Mouse (Mus musculus) spleen, postnatal 14 days (tissue): ENCODE data around the gene Fbn1.

Experiments used
- DNase-seq, 2 experiments: peaks; one replicate each; pipeline ENCODE4 v3.0.0; 2021 to 2022; ENCODE audit warnings: low spot score in 2 of 2

Gene Fbn1

DNA sequence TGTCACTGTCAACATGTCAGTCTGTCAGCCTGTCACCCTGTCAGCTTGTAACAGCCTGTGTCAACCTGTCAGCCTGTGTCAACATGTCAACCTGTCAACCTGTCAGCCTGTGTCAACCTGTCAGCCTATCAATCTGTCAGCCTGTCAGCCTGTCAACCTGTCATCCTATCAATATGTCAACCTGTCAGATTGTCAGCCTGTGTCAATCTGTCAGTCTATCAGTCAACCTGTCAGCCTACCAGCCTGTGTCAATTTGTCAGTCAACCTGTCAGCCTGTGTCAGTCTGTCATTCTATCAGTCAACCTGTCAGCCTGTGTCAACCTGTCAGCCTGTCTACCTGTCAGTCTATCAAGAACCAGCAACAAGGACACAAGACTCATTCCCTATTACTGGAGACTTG lies 6.3 kb downstream of the Fbn1 start:
- DNase-seq, result no peak

DNA sequence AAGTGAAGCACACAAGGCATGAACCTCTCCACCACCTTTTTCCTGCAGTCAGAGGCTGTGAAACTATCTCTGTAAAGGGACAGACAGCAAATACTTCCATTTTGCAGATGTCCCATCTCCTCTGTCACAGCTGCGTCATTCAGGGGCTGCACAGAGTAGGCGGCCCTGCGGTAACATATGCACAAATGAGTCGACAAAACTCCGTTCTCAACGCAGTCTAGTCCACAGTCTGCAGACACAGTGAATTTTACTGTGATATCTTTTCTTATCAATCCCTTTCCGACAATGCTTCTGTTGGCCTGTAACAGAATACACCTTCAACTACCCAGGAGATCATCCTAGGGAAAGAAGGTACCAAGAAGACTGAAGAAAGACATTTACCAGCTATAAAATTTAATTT lies 9.6 kb downstream of the Fbn1 start:
- no peak for DNase-seq

DNA sequence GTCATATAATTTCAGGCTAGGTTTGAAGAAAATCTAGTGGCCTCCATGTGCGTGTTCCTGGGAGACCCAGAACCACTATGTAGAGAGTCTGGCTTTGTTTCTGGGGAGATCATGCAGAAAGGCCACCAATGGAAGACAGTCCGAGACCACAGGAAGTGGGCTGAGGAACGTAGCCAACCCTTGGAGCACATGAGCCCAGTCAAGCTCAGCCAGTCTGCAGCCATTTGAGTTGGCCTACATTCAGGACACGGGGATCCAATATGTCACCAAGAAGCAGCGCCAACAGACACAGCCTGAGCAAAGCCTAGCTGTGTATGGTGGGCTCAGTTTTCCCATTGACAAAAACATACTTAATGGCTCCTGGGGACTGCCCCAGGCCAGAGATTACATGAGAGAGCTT lies 11.1 kb downstream of the Fbn1 start:
- no peak for DNase-seq

DNA sequence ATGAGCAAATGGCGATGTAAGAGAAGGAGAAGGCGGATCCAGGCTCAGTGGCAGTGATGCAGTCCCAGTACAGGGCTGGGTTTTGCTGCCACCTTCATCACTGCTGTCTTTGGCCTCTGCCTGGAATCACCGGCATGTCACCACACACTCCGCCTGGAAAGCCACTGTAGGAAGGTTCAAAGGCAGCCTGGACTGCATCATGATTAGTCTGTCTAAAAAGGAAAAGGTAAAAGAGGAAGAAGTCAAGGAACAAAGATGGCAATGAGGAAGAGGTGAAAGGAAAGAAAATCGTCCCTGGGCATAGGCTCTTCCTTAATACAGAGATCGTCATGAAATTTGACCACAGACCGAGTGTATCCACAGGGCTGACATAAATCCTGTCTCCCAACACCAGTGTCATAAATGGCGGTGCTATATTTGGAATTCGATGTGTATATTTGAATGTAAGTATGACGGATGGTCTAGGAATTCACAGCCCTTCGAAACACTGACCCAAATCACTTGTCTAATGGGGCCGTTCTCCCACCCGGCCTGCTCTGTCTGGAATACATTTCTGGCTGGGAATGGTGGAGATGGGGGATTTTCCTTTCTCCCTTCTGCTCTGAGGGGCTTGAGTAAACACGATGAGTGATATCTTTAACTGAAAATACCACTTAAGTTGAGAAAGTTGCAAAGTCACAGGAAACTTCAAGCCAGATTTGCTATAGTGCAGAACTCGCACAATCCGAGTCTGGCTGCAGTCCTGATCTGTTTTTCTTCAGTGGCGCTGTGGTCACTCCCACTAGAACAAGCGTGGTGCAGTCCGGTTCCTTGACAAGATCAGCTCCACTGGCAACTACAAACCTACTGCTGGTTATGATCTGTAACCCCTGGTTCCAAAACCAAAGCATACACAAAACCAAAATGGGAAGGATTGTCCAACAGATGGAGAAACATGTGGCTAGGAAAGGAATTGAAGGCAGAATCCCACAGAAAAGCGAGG lies 12.7 kb downstream of the Fbn1 start:
- DNase-seq, result no peak

DNA sequence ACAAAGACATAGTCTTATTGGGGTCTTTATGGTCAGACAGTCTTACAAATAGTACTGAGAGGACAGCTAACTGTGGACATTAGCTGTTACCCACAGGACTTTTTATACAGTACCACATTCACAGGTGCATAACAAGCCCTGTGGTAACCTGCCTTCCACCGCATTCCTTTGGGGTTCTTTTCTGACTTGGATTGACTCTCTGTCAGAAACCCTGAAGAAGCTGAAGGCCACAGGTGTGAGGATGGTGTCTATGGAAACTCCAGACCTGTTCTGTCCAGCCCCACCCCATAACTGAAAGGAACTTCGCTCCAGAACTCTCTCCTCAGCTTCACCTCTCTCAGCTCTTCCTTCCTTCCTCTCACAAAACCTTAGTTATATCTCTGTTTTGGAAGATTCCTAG lies 13.5 kb downstream of the Fbn1 start:
- no peak for DNase-seq

DNA sequence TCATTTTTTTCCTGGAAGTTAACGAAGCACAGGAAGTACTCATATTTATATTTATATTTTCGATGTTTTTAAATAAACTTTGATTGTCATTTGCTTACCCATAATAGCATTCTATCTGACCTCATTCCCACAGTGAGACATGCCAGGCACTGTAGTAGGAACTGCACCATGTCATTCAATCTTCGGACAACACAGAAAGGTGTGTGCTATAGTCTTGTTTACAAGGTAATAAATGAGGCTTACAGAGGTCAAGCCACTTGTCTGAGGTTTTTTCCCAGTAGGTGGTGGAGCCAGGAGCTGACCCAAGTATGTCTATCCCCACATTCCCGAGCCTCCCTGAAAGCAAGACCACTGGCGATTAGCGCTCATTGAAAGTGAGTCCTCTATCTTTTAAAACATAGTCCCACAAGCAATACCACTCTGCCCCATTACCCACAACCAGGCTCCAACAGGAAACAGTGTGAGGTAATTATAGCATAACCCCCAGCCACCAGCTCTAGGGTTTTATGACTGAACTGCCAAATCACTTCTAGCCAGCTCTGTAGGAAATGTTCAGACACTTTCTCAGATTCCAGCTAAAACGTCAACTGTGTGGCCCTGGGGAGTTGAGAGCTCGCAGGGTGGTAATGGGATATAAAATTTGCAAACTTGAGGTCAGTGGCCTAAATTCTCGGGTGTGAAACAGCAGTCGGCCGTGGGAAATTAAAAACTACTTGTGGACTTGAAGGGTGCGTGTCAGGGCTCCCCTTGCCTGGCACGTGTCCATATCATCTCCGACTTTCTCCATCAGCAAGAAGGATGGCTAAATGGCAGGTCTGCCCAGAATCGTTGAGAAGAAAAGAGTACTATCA lies 15.5 kb downstream of the Fbn1 start:
- DNase-seq, result no peak

DNA sequence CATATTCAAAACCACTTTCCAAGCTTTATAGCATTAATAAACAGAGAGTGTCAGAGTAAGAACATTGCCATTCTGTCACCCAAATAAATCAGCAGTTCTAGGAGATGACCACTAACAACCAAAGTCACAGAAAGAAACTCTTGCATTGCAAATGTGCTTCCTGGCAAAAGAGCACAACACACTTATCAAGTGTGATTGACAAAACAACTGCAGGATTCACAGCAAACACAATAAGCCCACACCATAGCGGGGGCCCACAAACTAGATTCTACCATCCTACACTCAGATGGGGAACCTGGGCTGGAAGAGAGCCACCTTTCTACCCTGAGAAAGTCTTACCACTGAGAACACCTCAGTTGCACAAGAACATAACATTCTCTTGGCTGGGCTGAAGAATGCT lies 17.8 kb downstream of the Fbn1 start:
- no peak for DNase-seq

DNA sequence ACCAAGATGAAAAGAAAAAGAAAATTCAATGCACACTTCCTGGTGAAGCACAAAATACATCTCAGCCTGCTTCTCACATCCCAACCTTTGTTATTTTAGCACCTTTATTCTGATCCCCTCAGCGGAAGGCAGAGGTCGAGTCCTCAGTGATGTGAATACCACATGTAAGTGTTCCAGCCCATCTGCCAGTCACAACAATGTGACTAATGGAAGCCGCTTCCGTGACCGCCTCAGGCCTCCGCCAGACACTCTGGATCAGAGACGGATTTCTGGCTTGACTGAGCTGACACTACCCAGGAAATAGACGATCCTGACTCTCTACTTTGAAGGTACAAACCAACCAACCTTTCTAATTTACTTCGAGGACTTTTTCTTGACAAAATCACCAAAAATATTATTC lies 22.9 kb downstream of the Fbn1 start:
- DNase-seq, result no peak

DNA sequence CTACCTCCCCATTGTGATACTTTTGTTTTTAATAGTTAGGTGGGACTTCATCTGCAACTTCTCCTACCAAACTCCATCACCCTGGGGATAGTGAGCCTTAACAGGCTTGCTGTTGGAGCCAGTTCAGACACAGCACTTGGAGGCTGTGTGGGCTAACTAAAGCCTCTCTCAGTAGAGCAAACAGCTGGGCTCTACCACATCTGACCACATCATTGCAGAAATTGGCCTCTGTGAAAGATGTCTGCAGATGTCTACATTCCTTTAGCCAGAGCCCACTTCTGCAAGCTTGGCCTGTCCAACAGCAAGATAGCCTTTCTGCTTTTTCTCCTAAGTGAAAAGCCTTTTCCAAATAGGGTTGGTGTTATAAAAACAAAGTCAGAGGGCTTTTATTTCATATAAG lies 23.6 kb downstream of the Fbn1 start:
- no peak for DNase-seq

DNA sequence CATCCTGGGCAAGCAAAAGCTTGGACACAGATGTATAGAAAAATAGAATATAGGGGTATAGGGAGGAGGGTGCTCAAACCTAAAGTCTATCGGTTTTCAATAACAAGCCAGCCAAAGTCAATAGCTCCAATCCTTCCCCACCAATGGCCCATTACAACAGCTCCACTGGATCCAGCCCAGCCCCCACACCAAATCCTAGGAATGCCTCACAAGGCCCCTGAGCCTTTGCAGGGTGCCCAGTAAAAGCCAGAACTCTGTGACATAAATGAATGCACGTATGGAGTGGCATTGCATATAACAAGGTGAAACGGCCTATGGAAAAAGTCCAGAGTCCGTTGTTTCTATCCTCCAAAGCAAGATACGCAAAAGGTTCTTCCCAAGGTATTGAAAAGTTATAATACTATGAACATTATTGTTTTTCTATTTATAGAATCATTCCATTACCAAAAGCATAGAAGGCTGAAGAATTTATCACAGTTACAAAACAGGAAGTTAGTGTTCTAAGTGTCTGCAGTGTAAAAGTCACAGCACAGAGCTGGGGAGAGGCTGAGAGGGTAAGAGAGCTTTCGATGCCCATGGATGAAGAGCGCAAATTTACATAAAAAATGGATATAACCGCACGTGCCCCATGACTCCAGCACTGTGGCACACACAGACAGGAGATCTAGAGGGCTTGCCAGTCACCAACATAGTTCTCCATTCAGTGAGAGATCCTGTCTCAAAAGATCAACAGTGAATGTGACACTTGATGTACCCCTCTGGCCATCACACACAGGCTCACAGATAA lies 26.1 kb downstream of the Fbn1 start:
- DNase-seq, result no peak

DNA sequence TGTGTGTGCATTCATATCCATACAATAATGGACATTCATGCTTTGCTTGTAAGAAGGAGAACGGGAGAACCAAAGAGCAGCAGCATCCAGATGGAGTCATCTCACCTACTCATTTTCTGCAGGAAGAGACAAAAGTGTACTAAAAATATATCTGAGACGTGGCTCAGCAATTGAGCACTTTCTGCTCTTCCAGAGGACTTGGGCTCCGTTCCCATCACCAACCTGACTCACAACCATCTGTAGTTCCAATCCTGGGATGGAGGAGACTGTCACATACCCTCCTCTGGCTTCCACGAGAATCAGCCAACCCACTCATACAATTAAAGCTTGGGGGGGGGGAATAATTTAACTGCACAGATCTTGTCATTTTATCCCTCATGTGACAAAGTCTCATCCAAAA lies 26.7 kb downstream of the Fbn1 start:
- no peak for DNase-seq

DNA sequence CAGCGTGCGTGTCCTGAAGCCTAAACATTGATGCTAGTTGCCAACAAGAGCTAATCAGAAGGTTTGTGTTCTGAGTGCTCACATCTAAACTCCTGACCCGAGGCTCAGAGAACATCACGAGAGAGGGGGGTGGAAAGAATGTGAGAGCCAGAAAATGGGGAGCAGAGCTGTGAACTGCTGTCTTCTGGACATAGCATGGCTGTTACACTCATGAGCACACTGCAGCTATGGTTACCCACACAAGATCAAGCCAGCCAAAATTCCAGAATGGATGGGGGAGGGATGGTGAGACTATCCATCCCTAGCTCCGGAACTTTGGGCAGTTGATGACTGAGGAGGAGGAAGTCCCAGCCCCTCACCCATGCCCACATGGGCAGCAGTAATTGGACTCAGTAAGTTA lies 27.7 kb downstream of the Fbn1 start:
- DNase-seq, result no peak

DNA sequence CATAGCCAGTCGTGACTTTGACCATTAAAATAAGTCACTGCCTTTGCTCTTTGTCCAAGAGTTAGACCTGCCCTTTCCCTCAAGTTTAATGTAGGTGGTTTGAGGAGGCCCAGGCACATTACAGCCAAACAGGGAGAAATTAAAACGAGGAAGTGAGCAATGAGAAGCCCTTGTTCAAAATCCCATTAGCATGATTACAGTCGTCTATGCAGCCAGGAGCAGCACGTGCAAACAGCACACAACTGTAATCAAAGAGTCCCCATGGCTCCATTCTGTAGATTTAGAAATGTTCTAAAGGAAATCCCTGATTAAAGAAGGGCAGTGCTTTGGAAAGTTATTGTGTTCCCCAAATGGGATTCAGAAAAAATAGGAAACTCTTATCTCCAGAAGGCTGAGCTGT lies 29.1 kb downstream of the Fbn1 start:
- no peak for DNase-seq

DNA sequence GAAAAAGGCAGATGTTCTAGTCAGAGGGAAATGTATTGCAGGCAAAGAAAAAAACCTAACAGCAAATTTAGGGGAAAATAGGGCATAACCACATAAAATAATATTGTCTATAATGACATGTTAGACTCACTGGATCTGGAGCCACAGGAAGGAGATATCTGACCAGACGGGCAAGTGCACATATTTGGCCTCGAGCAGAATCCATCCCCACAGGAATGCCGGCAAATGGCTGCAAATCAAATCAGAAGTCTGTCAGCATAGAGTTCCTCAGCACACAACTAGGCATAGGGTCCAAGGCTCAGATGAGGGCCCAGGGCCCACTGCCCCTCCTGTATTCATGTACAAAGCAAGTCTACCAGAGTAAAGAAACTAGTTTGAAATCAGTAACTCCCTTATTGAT lies 30.4 kb downstream of the Fbn1 start:
- DNase-seq, result no peak

DNA sequence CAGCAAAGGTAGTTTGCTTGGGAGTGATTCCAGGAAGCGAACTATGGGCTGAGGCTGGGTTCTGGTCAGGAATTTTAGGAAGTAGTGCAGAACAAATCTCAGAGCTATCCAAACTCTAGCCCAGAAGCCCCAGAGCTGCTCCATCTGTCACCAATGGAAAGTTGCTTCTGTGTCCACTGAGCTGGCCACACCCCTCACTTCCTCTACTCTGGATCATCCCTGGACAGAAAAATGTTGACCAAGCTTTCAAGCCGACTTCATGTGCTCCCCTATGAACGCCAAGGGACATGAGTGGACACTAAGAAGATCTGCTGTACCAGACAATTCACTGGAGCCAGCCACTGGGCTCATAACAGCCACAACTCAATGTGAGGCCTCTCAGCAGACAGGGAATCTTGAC lies 31.6 kb downstream of the Fbn1 start:
- DNase-seq, result no peak

DNA sequence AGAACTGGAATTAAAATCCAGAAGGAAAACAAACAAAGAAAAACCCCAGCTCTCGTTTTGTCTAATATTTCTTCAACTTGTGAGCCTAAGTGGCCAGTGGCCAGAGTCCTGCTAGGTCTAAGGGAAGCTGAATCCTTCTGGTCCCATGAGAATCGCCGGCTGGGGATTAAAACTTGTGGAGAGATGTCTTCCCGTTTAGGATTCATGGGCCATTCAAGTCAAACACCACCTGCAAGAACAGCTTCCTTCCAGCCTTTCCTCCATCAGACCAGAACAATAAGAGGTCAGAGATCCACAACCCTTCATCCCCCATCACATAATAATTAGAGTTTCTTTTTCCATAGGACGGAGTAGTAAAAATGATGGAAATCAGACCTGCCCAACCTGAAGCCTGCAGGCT lies 33.1 kb downstream of the Fbn1 start:
- DNase-seq, result no peak

DNA sequence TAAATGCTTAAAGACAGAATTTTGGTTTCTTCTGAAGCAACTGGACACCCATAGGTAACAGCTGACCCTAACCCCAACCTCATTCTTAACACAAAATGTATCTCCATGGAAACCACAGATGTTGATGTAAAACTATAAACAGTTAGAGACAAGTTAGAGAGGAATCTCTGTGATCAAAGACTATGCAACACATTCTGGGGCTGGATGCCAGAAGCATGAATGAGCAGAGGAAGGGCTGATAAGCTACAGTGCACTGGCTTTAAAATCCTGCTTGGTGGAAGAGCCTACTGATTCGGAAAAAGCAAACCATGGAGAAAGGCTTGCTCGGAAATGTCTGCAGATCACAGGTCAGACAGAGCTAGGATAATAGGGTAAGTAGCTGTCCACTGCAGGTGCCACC lies 34.6 kb downstream of the Fbn1 start:
- DNase-seq, result no peak

DNA sequence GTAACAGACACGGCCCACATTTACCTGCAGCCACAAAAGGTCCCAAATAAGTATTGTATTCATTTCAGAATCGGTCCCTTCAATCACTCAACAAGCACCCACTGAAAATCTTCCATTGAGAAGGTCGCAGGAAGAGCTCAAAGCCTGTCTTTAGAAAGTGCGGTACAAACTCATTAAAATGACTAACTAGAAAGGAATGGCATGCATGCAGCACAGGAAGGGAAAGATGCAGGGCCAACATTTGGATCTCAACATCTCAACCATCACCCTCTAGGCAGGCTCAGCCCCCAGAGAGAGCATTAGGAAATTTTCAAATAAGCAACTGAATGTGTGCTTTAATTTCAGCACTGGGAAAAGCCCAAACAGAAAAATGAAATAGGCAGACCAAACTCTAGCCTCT lies 36.1 kb downstream of the Fbn1 start:
- DNase-seq, result no peak

DNA sequence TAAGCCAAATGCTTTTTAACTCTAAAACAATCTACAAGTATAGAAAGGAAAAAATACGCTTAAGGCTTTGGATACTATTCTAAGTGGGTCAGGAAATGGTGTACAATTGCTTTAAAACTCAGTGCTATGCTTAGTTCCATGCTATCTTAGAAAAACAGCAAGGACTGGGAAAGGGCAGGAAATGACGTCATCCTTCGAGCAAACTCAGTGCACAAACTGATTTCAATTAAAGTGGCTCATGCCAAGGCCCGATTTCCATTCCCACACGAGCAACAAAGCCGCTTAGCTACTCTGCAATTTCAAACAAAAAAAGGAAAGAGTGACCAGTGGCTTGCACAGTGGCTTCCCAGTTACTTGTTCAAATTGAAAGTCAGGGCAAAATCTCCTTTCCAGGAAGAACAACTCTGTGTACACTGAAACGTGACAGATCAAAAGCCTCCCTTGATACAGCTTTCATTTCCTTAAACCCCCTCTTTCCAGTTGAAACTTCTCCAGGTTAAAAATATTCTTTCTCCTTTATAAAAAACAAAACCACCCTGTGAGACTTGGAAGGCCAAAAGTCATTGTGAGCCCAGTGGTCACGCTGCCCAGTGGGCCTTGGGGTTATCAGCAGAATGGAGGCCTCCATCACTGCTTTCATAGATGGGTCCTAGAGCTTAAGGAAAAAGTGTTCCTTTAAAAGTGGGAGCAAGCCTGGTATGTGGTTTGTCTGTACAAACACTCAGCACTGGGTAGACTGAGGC lies 37.1 kb downstream of the Fbn1 start:
- no peak for DNase-seq

DNA sequence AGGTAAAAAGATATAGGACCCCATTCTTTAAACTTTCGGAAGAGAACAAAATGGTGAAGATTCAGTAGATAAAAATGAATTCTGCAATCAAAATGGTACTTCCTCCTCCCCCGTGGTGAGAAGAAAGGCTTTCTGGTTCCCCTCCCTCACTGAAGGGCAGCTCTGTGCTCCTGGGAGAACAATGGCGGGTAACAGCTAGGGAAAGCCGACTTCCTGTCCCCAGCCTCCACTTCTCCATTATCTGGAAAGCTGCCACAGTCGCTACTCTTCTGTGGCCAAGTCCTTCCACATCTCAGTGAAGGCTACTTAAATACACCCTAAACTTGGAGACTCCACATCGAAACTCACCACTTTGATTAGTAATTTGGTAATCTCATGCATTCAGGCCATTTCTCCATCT lies 43.8 kb downstream of the Fbn1 start:
- DNase-seq, result no peak

DNA sequence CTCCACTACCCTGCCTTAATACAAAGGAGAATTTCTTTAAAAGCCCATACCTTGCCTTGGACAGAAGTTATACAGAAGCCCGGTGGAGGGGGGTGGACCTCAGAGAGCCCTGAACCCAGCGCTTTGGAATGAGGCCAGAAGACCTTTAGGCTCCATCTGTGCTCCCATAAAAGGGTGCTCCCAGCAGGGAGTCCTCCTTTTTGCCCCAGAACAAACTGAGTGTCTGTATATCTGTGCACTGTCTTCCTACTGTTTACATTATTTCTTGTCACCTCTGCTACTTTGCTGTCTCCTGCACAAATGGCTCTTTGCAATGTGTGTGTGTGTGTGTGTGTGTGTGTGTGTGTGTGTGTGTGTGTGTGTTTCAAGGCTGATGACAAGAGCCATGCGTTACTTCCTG lies 48.7 kb downstream of the Fbn1 start:
- no peak for DNase-seq
